Mouse (Mus musculus) ES-Bruce4 (cell line): ENCODE measurements around the gene Pdap1.
A peak's percentile ranks its signal among the peaks of the same experiment; 100 is the strongest.
"Not testable (repeated sequence)": the region's sequence is repeated elsewhere in the genome, so short reads cannot be mapped to it uniquely, and the experiment has no call there.

Experiments used
- CTCF ChIP-seq: IDR thresholded peaks from one replicate; pipeline ENCODE4 v1.8.1; 2011; ENCODE audit warnings: low read depth, low read length
- POLR2A ChIP-seq: IDR thresholded peaks from one replicate; pipeline ENCODE4 v1.8.1; 2011; ENCODE audit warnings: low read length; ENCODE audit not compliant: insufficient read depth

- TF ChIP-seq POLR2A, result not testable (repeated sequence)
- TF ChIP-seq CTCF, result peak; percentile 10
Measured at GRCm38 (mm10) chr5:145133275-145133674, 6.8 kb downstream of the Pdap1 start.
